Mouse (Mus musculus) thymus, postnatal 0 days (tissue): ENCODE data around the gene Chn2. TPM values are rescaled to one million over a fixed set of nuclear protein-coding genes. Genes with fewer than 3 reads are reported as not detected.

ENCODE experiments used
- DNase-seq: peaks from one replicate; pipeline ENCODE4 v3.0.0-alpha.2; 2015; ENCODE audit warnings: low spot score
- polyA plus RNA-seq: library from polyadenylated mRNA; unstranded; fragments of >200 nt; fragmentation: Nextera tagmentation; extraction: Ambion mirVana; gene quantifications from 2 replicates; pipeline ENCODE4 v1.2.1, GENCODE M21; 2015

Chn2 gene
- polyA plus RNA-seq, 1 experiment from 2014 or later = 8.4 TPM

- DNase-seq = no peak
Observed at GRCm38 (mm10) chr6:54333116-54333651, 293.8 kb downstream of the Chn2 start.

GRCm38 (mm10) chr6:54333652-54334396, 294.5 kb downstream of the Chn2 start:
- no peak for DNase-seq

- DNase-seq = no peak
Observed at GRCm38 (mm10) chr6:54337321-54337720, 298.0 kb downstream of the Chn2 start.

- DNase-seq = no peak
Observed at GRCm38 (mm10) chr6:54341133-54341532, 301.8 kb downstream of the Chn2 start.

- no peak for DNase-seq
Observed at GRCm38 (mm10) chr6:54342223-54342622, 302.9 kb downstream of the Chn2 start.

Other genes with a start within 250 kb of the Chn2 start
- 1.9 and 2.0 TPM in 2 replicates for gene Tril, start 218.7 kb upstream of the Chn2 start, polyA plus RNA-seq
- gene Cpvl, start 60.9 kb upstream of the Chn2 start, polyA plus RNA-seq = not detected in 2 replicates